Mouse (Mus musculus) B cell, adult 2 months (primary cell): ENCODE data around the gene Kif23.

ENCODE experiments used
- DNase-seq, 2 experiments: peaks; one replicate each; pipeline ENCODE4 v3.0.0; 2022

The Kif23 gene

GRCm38 (mm10) chr9:61946623-61947401 lies at the start of gene Kif23:
Kif23 (minus strand) TSS chr9:61946774.
- peak; percentile 99 for DNase-seq

- DNase-seq = no peak
Observed at GRCm38 (mm10) chr9:61991158-61991557, 44.6 kb upstream of the Kif23 start.

GRCm38 (mm10) chr9:61990738-61991137 lies 44.2 kb upstream of the Kif23 start:
- no peak for DNase-seq

GRCm38 (mm10) chr9:61986055-61986454 lies 39.5 kb upstream of the Kif23 start:
- DNase-seq = peak; percentile 36 to 41

- peak; percentile 78 for DNase-seq
Observed at GRCm38 (mm10) chr9:61985183-61985863, 38.7 kb upstream of the Kif23 start.

- peak; percentile 56 to 68 for DNase-seq
Observed at GRCm38 (mm10) chr9:61982940-61983620, 36.5 kb upstream of the Kif23 start.

- DNase-seq = no peak
Observed at GRCm38 (mm10) chr9:61981876-61982275, 35.3 kb upstream of the Kif23 start.

GRCm38 (mm10) chr9:61979983-61980382 lies 33.4 kb upstream of the Kif23 start:
- no peak for DNase-seq

GRCm38 (mm10) chr9:61977258-61977945 lies 30.8 kb upstream of the Kif23 start:
- DNase-seq = no peak

GRCm38 (mm10) chr9:61972031-61972430 lies 25.5 kb upstream of the Kif23 start:
- no peak for DNase-seq

- no peak for DNase-seq
Observed at GRCm38 (mm10) chr9:61971045-61971444, 24.5 kb upstream of the Kif23 start.

- peak; percentile 11 to 41 for DNase-seq
Observed at GRCm38 (mm10) chr9:61967357-61967756, 20.8 kb upstream of the Kif23 start.

- no peak for DNase-seq
Observed at GRCm38 (mm10) chr9:61965987-61966386, 19.4 kb upstream of the Kif23 start.

- peak; percentile 79 to 81 for DNase-seq
Observed at GRCm38 (mm10) chr9:61965411-61965930, 18.9 kb upstream of the Kif23 start.

GRCm38 (mm10) chr9:61963356-61963755 lies 16.8 kb upstream of the Kif23 start:
- DNase-seq = no peak

GRCm38 (mm10) chr9:61961181-61961580 lies 14.6 kb upstream of the Kif23 start:
- no peak for DNase-seq

GRCm38 (mm10) chr9:61960753-61961152 lies 14.2 kb upstream of the Kif23 start:
- no peak for DNase-seq

- no peak for DNase-seq
Observed at GRCm38 (mm10) chr9:61959921-61960569, 13.5 kb upstream of the Kif23 start.

GRCm38 (mm10) chr9:61954707-61955106 lies 8.1 kb upstream of the Kif23 start:
- no peak for DNase-seq

- no peak for DNase-seq
Observed at GRCm38 (mm10) chr9:61952241-61952640, 5.7 kb upstream of the Kif23 start.

GRCm38 (mm10) chr9:61947402-61948346 lies 1.1 kb upstream of the Kif23 start:
- DNase-seq = peak; percentile 79 to 81
